Mouse (Mus musculus): Measurements from ENCODE around the gene Plekhj1.

- TF ChIP-seq POLR2A (IDR thresholded peaks at IDR 0.05; ENCODE audit: extremely low read depth, insufficient read depth, low read length) (no peak), CTCF (IDR thresholded peaks at IDR 0.05; ENCODE audit: extremely low read depth, insufficient read depth, low read length) (peak; percentile 99)
These were observed 51.0 kb downstream of the Plekhj1 start for GRCm38 (mm10) chr10:80747410-80747809.
